Mouse (Mus musculus) right cerebral cortex, postnatal 14 days (tissue): ENCODE results near the gene Ppp1r1b.

ENCODE experiments used
- DNase-seq: peaks from one replicate; pipeline ENCODE4 v3.0.0; 2022

Ppp1r1b gene

GRCm38 (mm10) chr11:98348083-98348961 is at the start of gene Ppp1r1b:
Gene Ppp1r1b, plus strand, starts transcription at chr11:98348404.
- DNase-seq = peak; percentile 71

DNA sequence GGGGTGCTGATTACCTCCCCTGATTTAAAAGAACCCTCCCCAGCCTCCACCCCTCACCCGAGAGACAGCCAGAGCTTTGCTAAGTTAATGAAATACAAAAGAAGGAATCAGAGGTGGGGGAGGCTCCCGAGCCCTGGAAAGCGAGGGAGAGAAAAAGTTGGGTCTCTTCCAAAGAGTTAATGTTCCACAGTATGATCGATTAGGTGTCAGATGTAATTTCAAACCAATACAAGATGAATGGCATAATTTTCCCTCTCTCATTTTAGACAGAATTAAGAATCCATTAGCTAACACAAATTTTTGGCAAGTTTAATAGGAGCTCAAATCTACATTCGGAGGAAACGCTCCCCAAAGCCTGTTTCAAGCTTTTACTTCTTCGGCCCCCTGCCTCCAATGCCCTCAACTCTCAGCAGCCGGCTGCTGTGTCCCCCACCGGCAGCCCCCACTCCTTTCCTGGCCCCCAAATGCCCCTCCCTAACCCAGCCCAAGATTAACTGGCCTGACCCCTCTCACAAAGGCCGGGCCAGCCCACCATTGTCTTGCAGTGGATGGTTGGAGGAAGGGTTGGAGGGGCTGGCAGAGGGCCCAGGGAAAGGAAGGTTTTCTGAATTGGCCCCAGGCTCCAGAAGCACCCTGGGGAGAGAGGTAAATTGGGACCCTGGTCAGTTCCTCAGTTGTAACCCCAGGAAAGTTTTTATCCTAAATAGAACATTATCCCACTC is 49.6 kb upstream of the Ppp1r1b start:
- DNase-seq = no peak

GRCm38 (mm10) chr11:98313790-98314323 is 34.3 kb upstream of the Ppp1r1b start:
- peak; percentile 51 for DNase-seq

- DNase-seq = no peak
These were observed 30.7 kb upstream of the Ppp1r1b start for GRCm38 (mm10) chr11:98317479-98317878.

DNA sequence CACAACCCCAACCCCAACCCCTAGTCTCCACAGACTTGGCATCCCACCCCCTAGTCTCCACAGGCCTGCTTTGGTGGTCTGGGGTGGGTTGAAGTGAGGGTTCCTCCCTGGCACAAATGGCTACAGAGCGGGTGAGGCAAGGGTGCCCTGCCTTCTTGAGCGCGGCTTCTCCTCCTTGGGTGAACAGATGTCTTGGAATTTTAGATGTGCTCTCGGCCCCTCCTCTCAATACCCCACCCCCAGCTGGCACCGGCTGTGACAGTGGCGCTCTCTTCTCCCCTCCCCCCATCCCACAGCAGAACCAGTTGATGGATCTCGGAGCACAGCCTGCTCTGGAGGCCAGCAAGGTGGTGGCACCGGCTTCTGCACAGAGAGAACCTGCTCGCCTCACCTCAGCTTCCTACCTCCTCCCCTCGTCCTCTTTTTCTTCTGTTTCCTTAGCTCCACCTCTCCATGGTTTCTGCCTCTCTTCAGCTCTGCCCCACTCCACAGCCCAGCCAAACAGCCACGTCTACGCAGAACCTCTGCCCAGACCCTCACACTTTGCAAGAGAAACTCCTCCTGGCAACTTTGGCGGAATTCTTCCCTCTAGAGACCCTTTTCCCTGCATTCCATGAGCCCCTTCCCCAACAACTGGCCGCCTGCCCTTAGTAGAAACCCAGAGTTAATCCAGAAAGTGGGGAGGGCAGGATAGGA is 29.6 kb upstream of the Ppp1r1b start:
- no peak for DNase-seq

GRCm38 (mm10) chr11:98319120-98319519 is 29.1 kb upstream of the Ppp1r1b start:
- no peak for DNase-seq

- DNase-seq = no peak
These were observed 28.7 kb upstream of the Ppp1r1b start for GRCm38 (mm10) chr11:98319544-98319943.

DNA sequence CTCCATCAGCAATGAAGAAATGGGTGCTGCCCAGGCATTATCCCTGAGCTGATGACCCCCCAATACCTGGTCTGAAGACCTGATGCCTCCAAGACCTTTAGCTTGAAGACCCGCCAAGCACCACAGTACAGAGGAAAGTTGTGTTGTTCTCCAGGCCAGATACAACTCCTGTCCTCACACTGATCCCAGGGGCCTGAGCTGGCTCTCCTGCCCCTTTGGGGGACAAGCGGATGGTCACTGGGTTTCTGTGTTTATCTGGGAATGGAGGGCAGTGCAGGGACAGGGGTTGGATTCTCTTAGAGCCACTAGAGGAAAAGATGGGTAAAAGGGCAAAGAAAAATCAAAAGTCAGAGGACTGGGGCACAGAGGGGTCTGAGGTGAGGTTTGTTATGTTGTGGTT is 28.3 kb upstream of the Ppp1r1b start:
- no peak for DNase-seq

DNA sequence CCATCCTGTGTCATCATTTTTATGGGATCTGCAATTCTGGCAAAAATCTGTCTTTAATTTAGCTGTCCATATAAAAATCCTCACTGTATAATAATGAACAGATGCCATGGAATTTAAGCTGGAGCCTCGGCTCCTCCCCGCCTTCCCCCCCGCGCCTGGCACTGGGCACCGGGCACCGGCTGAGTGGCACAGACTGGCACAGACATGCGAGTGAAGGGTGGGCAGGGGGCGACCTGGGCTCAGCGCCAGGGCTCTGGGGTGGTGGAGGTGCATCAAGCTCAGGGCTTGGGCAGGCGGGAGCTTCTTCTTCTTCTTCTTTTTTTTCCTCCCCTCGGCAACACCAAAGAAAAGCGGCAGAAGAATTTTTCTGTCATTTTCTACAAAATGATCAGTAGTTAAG is 27.8 kb upstream of the Ppp1r1b start:
- DNase-seq = no peak

- DNase-seq = no peak
These were observed 27.2 kb upstream of the Ppp1r1b start for GRCm38 (mm10) chr11:98320806-98321676.

DNA sequence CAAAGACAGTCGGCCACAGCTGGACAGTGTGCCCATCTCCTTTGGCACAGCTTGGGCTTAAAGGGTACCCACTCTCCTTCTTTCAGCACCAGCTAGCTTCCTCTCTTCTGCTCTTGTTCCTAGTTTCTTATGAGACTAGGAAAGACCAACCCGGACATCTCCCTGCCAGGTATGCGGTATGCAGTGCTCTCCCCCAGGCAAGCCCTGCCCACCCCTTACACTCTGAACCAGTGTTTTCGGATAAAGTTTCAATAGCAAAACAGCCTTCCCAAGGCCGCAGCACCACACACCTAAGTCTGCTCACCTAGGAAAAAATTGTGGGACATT is 26.6 kb upstream of the Ppp1r1b start:
- DNase-seq = no peak

GRCm38 (mm10) chr11:98322159-98322558 is 26.0 kb upstream of the Ppp1r1b start:
- DNase-seq = no peak

- no peak for DNase-seq
These were observed 24.9 kb upstream of the Ppp1r1b start for GRCm38 (mm10) chr11:98323136-98323866.

DNA sequence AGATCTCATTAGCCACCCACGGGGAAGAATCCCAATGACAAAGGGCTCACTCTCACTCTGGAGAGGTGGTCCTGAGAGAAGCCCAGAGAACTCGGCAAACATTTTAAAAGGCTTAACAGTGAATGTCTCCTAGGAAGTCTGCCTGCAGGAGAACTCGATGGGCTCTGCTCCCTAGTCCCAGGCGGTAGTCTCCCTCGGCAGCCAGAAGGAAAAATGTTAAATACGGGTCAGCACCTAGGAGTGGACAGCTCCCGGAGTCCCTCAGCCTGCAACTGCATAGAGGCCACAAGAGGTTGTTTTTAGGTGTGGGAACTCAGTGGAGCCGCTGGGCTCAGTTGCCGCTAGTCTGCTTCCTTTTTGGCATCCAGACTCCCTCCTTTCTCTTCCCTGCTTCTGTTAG is 24.3 kb upstream of the Ppp1r1b start:
- DNase-seq = no peak

DNA sequence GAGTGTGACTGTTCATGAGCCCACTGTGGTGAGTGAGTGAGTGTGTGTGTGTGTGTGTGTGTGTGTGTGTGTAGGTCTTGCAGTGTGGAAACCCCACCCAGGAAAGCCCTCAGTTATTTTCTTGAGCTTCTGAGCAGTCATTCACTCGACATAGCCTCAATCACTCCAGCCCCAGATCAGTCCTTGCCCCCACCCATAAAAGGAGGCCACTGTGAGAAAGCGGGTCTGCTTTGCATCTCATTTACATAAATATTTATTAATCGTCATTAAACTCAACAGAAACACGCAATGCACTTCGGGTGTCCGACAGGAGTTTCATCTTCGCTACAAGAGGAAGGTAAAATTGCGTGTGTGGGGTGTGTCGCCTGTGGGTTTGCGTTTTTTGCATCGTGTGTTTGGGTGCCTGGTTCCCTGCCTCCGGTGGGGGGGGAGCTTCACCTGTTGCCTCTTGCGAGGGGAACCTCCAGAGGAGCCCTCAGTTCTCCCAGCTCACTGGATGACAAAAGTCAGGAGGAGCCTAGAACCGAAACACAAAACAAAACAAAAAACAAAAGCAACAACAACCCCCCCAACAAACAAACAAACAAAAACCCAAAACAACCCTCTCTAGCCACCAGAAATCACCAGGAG is 22.9 kb upstream of the Ppp1r1b start:
- no peak for DNase-seq

- DNase-seq = peak; percentile 28
These were observed 22.4 kb upstream of the Ppp1r1b start for GRCm38 (mm10) chr11:98325821-98326218.

DNA sequence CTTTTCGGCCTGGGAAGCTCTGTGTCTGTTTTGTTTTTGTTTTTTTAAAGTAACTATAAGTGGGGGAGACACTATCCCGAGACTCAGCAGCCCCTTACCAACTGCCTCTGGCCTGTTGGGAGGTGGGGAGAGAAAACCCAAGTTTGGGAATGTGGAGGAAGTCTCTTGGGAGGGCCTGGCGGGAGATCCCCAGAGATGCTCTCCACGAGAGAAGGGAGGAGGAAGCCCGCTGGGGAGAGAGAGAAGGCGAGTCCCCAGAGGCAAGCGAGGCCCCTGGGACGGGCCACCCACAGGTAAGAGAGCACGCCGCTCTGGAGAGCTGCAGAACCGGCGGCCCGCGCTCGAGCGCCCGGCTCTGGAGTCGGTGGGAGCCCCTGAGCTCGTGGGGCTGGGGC is 21.5 kb upstream of the Ppp1r1b start:
- DNase-seq = peak; percentile 19

- peak; percentile 41 for DNase-seq
These were observed 20.8 kb upstream of the Ppp1r1b start for GRCm38 (mm10) chr11:98327136-98328030.

GRCm38 (mm10) chr11:98328031-98328370 is 20.2 kb upstream of the Ppp1r1b start:
- no peak for DNase-seq

GRCm38 (mm10) chr11:98328371-98329069 is 19.7 kb upstream of the Ppp1r1b start:
- peak; percentile 51 for DNase-seq
